Mouse (Mus musculus): ENCODE measurements around the gene Hrh1. TPM values are rescaled to one million over a fixed set of nuclear protein-coding genes. Genes with fewer than 3 reads are reported as not detected.

Gene Hrh1
- polyA plus RNA-seq, 1 experiment = 0.48 TPM

GRCm38 (mm10) chr6:114440302-114440701, 42.6 kb downstream of the Hrh1 start:
- no peaks in the 10 kb centered on the region for H3K4me1 ChIP-seq (ENCODE audit: control insufficient read depth, insufficient read depth, low read length)
- H3K4me3 ChIP-seq (ENCODE audit: control insufficient read depth, low read depth, low read length) = no peak overlapping the region
- H3K36me3 ChIP-seq (ENCODE audit: control insufficient read depth, insufficient read depth, low read length) = no peaks in the 10 kb centered on the region
- TF ChIP-seq POLR2A (IDR thresholded peaks at IDR 0.05; ENCODE audit: control insufficient read depth, low read depth, low read length) = no peak
- TF ChIP-seq CTCF (IDR thresholded peaks at IDR 0.05; ENCODE audit: control insufficient read depth, insufficient read depth, insufficient replicate concordance, low read depth, low read length) = no peak
- H3K27me3 ChIP-seq (ENCODE audit: control insufficient read depth, insufficient read depth, low read length) = no peaks in the 10 kb centered on the region
- no peak overlapping the region for H3K27ac ChIP-seq (ENCODE audit: control insufficient read depth, insufficient read depth, low read depth, low read length)

- Histone ChIP-seq H3K27me3 (ENCODE audit: control insufficient read depth, insufficient read depth, low read length) (no peaks in the 10 kb centered on the region), H3K4me1 (ENCODE audit: control insufficient read depth, insufficient read depth, low read length) (no peaks in the 10 kb centered on the region), H3K27ac (ENCODE audit: control insufficient read depth, insufficient read depth, low read depth, low read length) (no peak overlapping the region), H3K4me3 (ENCODE audit: control insufficient read depth, low read depth, low read length) (no peak overlapping the region), H3K36me3 (ENCODE audit: control insufficient read depth, insufficient read depth, low read length) (no peaks in the 10 kb centered on the region)
- no peak for TF ChIP-seq CTCF (IDR thresholded peaks at IDR 0.05; ENCODE audit: control insufficient read depth, insufficient read depth, insufficient replicate concordance, low read depth, low read length)
- no peak for TF ChIP-seq POLR2A (IDR thresholded peaks at IDR 0.05; ENCODE audit: control insufficient read depth, low read depth, low read length)
Measured at GRCm38 (mm10) chr6:114440788-114441453, 43.2 kb downstream of the Hrh1 start.

- no peak overlapping the region for H3K27ac ChIP-seq (ENCODE audit: control insufficient read depth, insufficient read depth, low read depth, low read length)
- no peak overlapping the region for H3K4me3 ChIP-seq (ENCODE audit: control insufficient read depth, low read depth, low read length)
- H3K4me1 ChIP-seq (ENCODE audit: control insufficient read depth, insufficient read depth, low read length) = no peaks in the 10 kb centered on the region
- no peak for TF ChIP-seq POLR2A (IDR thresholded peaks at IDR 0.05; ENCODE audit: control insufficient read depth, low read depth, low read length)
- TF ChIP-seq CTCF (IDR thresholded peaks at IDR 0.05; ENCODE audit: control insufficient read depth, insufficient read depth, insufficient replicate concordance, low read depth, low read length) = no peak
- H3K36me3 ChIP-seq (ENCODE audit: control insufficient read depth, insufficient read depth, low read length) = no peaks in the 10 kb centered on the region
- no peaks in the 10 kb centered on the region for H3K27me3 ChIP-seq (ENCODE audit: control insufficient read depth, insufficient read depth, low read length)
Measured at GRCm38 (mm10) chr6:114444247-114444844, 46.6 kb downstream of the Hrh1 start.

- Histone ChIP-seq H3K36me3 (ENCODE audit: control insufficient read depth, insufficient read depth, low read length) (no peaks in the 10 kb centered on the region), H3K27me3 (ENCODE audit: control insufficient read depth, insufficient read depth, low read length) (no peaks in the 10 kb centered on the region), H3K4me1 (ENCODE audit: control insufficient read depth, insufficient read depth, low read length) (no peaks in the 10 kb centered on the region), H3K4me3 (ENCODE audit: control insufficient read depth, low read depth, low read length) (no peak overlapping the region), H3K27ac (ENCODE audit: control insufficient read depth, insufficient read depth, low read depth, low read length) (no peak overlapping the region)
- TF ChIP-seq CTCF (IDR thresholded peaks at IDR 0.05; ENCODE audit: control insufficient read depth, insufficient read depth, insufficient replicate concordance, low read depth, low read length) = no peak
- no peak for TF ChIP-seq POLR2A (IDR thresholded peaks at IDR 0.05; ENCODE audit: control insufficient read depth, low read depth, low read length)
Measured at GRCm38 (mm10) chr6:114444976-114445375, 47.2 kb downstream of the Hrh1 start.

GRCm38 (mm10) chr6:114448888-114449287, 51.2 kb downstream of the Hrh1 start:
- TF ChIP-seq POLR2A (IDR thresholded peaks at IDR 0.05; ENCODE audit: control insufficient read depth, low read depth, low read length) (no peak), CTCF (IDR thresholded peaks at IDR 0.05; ENCODE audit: control insufficient read depth, insufficient read depth, insufficient replicate concordance, low read depth, low read length) (no peak)
- no peak overlapping the region for H3K27ac ChIP-seq (ENCODE audit: control insufficient read depth, insufficient read depth, low read depth, low read length)

GRCm38 (mm10) chr6:114455267-114455666, 57.5 kb downstream of the Hrh1 start:
- no peak for TF ChIP-seq POLR2A (IDR thresholded peaks at IDR 0.05; ENCODE audit: control insufficient read depth, low read depth, low read length)
- TF ChIP-seq CTCF (IDR thresholded peaks at IDR 0.05; ENCODE audit: control insufficient read depth, insufficient read depth, insufficient replicate concordance, low read depth, low read length) = no peak
- no peaks in the 10 kb centered on the region for H3K27me3 ChIP-seq (ENCODE audit: control insufficient read depth, insufficient read depth, low read length)

More at GRCm38 (mm10) chr6:114448888-114449287, 51.2 kb downstream of the Hrh1 start:
- Histone ChIP-seq H3K4me3 (ENCODE audit: control insufficient read depth, low read depth, low read length) (no peak overlapping the region), H3K27me3 (ENCODE audit: control insufficient read depth, insufficient read depth, low read length) (no peaks in the 10 kb centered on the region), H3K36me3 (ENCODE audit: control insufficient read depth, insufficient read depth, low read length) (no peaks in the 10 kb centered on the region), H3K4me1 (ENCODE audit: control insufficient read depth, insufficient read depth, low read length) (no peaks in the 10 kb centered on the region)

GRCm38 (mm10) chr6:114456255-114457042, 58.7 kb downstream of the Hrh1 start:
- no peaks in the 10 kb centered on the region for H3K27me3 ChIP-seq (ENCODE audit: control insufficient read depth, insufficient read depth, low read length)
- H3K4me3 ChIP-seq (ENCODE audit: control insufficient read depth, low read depth, low read length) = no peak overlapping the region
- H3K27ac ChIP-seq (ENCODE audit: control insufficient read depth, insufficient read depth, low read depth, low read length) = no peak overlapping the region
- H3K36me3 ChIP-seq (ENCODE audit: control insufficient read depth, insufficient read depth, low read length) = no peaks in the 10 kb centered on the region
- no peak for TF ChIP-seq CTCF (IDR thresholded peaks at IDR 0.05; ENCODE audit: control insufficient read depth, insufficient read depth, insufficient replicate concordance, low read depth, low read length)
- TF ChIP-seq POLR2A (IDR thresholded peaks at IDR 0.05; ENCODE audit: control insufficient read depth, low read depth, low read length) = no peak
- H3K4me1 ChIP-seq (ENCODE audit: control insufficient read depth, insufficient read depth, low read length) = no peaks in the 10 kb centered on the region; the same call in 1 of the 2 replicates

More at GRCm38 (mm10) chr6:114455267-114455666, 57.5 kb downstream of the Hrh1 start:
- no peaks in the 10 kb centered on the region for H3K36me3 ChIP-seq (ENCODE audit: control insufficient read depth, insufficient read depth, low read length)
- no peaks in the 10 kb centered on the region; the same call in 1 of the 2 replicates for H3K4me1 ChIP-seq (ENCODE audit: control insufficient read depth, insufficient read depth, low read length)
- H3K27ac ChIP-seq (ENCODE audit: control insufficient read depth, insufficient read depth, low read depth, low read length) = no peak overlapping the region
- no peak overlapping the region for H3K4me3 ChIP-seq (ENCODE audit: control insufficient read depth, low read depth, low read length)
